Mouse (Mus musculus) kidney, embryonic 16.5 days (tissue): Measurements from ENCODE around the gene Ufsp2. TPM values are rescaled to one million over a fixed set of nuclear protein-coding genes. Genes with fewer than 3 reads are reported as not detected.

Experiments
- ATAC-seq: fragments of 200-750 bp; cut with Nextera tagmentation; 2 replicates; pipeline ENCODE4 v1.8.0; 2017; ENCODE audit warnings: moderate TSS enrichment; ENCODE audit not compliant: low FRiP score, low TSS enrichment
- H3K27ac ChIP-seq: fragments of 300-500 bp; sonication (generic); 2 replicates; pipeline ENCODE4 v1.5.1; 2014; ENCODE audit warnings: low read length
- H3K27me3 ChIP-seq: fragments of 300-500 bp; sonication (generic); 2 replicates; pipeline ENCODE4 v1.6.1; 2014; ENCODE audit warnings: low read length, control low read depth, mixed read lengths; ENCODE audit not compliant: insufficient read depth
- H3K36me3 ChIP-seq: fragments of 300-500 bp; sonication (generic); 2 replicates; pipeline ENCODE4 v1.6.1; 2014; ENCODE audit warnings: low read length, control low read depth, mixed read lengths; ENCODE audit not compliant: insufficient read depth
- H3K4me1 ChIP-seq: fragments of 300-500 bp; sonication (generic); 2 replicates; pipeline ENCODE4 v1.6.1; 2014; ENCODE audit warnings: low read length, control low read depth, mixed read lengths; ENCODE audit not compliant: insufficient read depth
- H3K4me2 ChIP-seq: fragments of 300-500 bp; sonication (generic); replicated peaks from 2 replicates; pipeline ENCODE4 v1.6.1; 2014; ENCODE audit warnings: low read depth, low read length
- H3K4me3 ChIP-seq: fragments of 300-500 bp; sonication (generic); 2 replicates; pipeline ENCODE4 v1.5.1; 2014; ENCODE audit warnings: mild to moderate bottlenecking, low read length
- H3K9ac ChIP-seq: fragments of 300-500 bp; sonication (generic); replicated peaks from 2 replicates; pipeline ENCODE4 v1.6.1; 2014; ENCODE audit warnings: low read length
- H3K9me3 ChIP-seq: fragments of 300-500 bp; sonication (generic); 2 replicates; pipeline ENCODE4 v1.6.1; 2016; ENCODE audit warnings: low read length, control low read depth
- WGBS: fragments of 180-500 bp; shearing (Covaris S2); extraction: QIAGEN DNeasy Blood & Tissue Kit; methylation state at CpG from one replicate; pipeline ENCODE4 v1.1.7; 2014; 5-methylcytosine and 5-hydroxymethylcytosine counted together
- polyA plus RNA-seq: library from polyadenylated mRNA; unstranded; fragments of >200 nt; fragmentation: Nextera tagmentation; extraction: Ambion mirVana; gene quantifications from 2 replicates; pipeline ENCODE4 v1.2.1, GENCODE M21; 2015

The Ufsp2 gene
- polyA plus RNA-seq, 1 experiment from 2014 or later = 72.9 TPM

DNA sequence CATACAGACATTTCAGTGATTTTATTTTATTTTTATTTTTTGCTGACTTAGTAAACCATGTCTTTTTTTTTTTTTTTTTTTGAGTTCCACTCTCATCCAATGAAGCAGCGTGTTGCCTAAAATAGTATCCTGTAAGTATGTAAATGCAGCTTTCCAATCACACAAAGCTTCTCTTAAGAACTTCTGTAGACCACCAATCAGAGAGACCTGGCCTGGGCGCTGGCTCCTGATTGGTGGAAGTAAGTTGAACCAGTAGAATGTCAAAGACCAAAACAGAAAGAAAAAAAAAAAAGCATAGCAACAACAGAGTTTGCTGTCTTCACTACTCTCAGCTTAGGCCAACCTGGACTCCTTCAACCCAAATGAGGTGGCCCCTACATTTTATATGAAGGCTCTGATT is 35.0 kb downstream of the Ufsp2 start:
- WGBS = 62% methylated on average over 2 of the region's 2 CpGs
- H3K4me1 ChIP-seq = peaks cover 8% of the 10 kb centered on the region; the same call in 1 of the 2 replicates
- peak overlapping the region; percentile 18 for H3K4me3 ChIP-seq
- peak overlapping the region; percentile 46 for H3K4me2 ChIP-seq
- H3K9me3 ChIP-seq = peaks cover 3% of the 10 kb centered on the region; the same call in 1 of the 2 replicates
- ATAC-seq = peak; percentile 51; the same call in 1 of the 2 replicates
- H3K27me3 ChIP-seq = no peaks in the 10 kb centered on the region
- peak overlapping the region; percentile 50 for H3K9ac ChIP-seq
- H3K27ac ChIP-seq = peak overlapping the region; percentile 44
- H3K36me3 ChIP-seq = no peaks in the 10 kb centered on the region

DNA sequence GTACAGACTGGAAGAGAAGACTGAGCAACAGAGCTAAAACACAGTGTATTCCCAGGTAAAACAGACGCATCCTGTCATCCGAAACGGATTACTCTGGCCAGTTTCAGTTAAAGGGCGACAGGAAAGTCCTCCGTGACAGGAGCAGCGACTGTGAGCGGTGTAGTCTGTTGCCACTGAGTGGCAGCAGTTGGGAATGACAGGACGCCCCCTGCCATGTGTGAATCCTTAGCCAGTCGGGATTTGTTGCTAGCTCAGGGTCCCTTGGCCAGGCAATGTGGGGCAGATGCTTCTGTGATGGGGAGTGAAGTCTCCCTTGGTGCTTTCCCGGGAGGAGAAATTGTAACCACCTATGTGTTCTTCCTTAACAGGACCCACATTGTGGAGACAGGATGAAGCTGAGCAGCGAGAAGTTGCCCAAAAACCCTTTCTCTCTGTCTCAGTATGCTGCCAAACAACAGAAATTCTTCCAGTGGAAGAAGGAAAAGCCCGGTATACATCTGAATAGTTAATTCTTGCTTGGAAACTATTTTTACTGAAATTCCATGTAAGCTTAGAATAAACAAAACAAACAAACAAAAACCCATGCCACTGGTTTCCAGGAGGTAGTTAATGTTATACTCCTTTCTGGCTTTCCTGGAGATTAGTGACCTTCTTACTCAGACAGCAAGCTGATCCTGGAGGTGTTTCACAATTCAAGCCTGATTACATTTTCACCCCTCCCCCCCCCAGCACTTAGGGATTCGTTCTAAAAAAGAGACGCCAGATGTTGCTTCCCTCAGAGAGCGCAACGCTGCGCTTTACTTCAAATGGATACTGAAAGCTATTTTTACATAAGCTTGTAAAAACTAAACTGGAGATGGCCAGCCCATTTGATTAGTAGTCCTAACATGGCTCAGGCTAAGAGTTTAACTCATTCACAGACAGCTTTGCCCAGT is 35.7 kb downstream of the Ufsp2 start:
- 20% methylated on average over 17 of the region's 17 CpGs for WGBS
- H3K9ac ChIP-seq = peak overlapping the region; percentile 50
- H3K9me3 ChIP-seq = peaks cover 3% of the 10 kb centered on the region; the same call in 1 of the 2 replicates
- H3K36me3 ChIP-seq = no peaks in the 10 kb centered on the region
- peaks cover 8% of the 10 kb centered on the region; the same call in 1 of the 2 replicates for H3K4me1 ChIP-seq
- no peaks in the 10 kb centered on the region for H3K27me3 ChIP-seq
- H3K4me2 ChIP-seq = peak overlapping the region; percentile 46
- peak overlapping the region; percentile 44 for H3K27ac ChIP-seq
- peak overlapping the region; percentile 18 for H3K4me3 ChIP-seq
- peak; percentile 85; the same call in 1 of the 2 replicates for ATAC-seq

DNA sequence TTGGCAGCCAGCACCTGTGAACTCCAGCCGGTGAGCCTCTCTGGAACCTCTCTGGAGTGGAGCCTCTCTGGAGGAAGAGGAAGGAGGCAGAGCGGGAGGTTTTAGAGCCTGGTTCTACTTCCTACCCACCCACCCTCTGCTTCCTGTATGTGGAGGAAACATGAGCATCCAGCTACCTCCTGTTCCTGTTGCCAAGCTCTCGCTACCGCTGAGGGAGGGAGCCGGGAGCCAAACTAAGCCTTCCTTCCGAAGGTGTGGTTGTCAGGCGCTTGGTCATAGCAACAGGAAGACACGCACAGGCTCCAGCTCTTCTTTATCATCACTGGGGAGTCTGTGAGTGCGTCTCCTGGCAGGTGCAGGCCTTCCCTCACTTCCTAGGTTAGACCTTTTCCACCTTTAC is 46.9 kb downstream of the Ufsp2 start:
- no peak overlapping the region for H3K9ac ChIP-seq
- no peaks in the 10 kb centered on the region for H3K36me3 ChIP-seq
- no peak for ATAC-seq
- 84% methylated on average over 9 of the region's 9 CpGs for WGBS
- no peak overlapping the region for H3K4me2 ChIP-seq
- no peak overlapping the region for H3K4me3 ChIP-seq
- H3K9me3 ChIP-seq = no peaks in the 10 kb centered on the region
- H3K27me3 ChIP-seq = no peaks in the 10 kb centered on the region
- H3K4me1 ChIP-seq = no peaks in the 10 kb centered on the region
- H3K27ac ChIP-seq = no peak overlapping the region

GRCm38 (mm10) chr8:46022758-46023157 is 47.4 kb downstream of the Ufsp2 start:
- Histone ChIP-seq H3K27ac (no peak overlapping the region), H3K27me3 (no peaks in the 10 kb centered on the region)
- 92% methylated on average over 9 of the region's 9 CpGs for WGBS

GRCm38 (mm10) chr8:46024392-46024791 is 49.1 kb downstream of the Ufsp2 start:
- 46% methylated on average over 4 of the region's 4 CpGs for WGBS
- Histone ChIP-seq H3K27me3 (no peaks in the 10 kb centered on the region), H3K36me3 (no peaks in the 10 kb centered on the region), H3K9ac (no peak overlapping the region), H3K4me1 (no peaks in the 10 kb centered on the region), H3K4me2 (no peak overlapping the region), H3K27ac (no peak overlapping the region), H3K4me3 (no peak overlapping the region), H3K9me3 (no peaks in the 10 kb centered on the region)
- ATAC-seq = no peak

More at GRCm38 (mm10) chr8:46022758-46023157, 47.4 kb downstream of the Ufsp2 start:
- ATAC-seq = no peak
- Histone ChIP-seq H3K4me3 (no peak overlapping the region), H3K36me3 (no peaks in the 10 kb centered on the region), H3K4me1 (no peaks in the 10 kb centered on the region), H3K9ac (no peak overlapping the region), H3K4me2 (no peak overlapping the region), H3K9me3 (no peaks in the 10 kb centered on the region)

DNA sequence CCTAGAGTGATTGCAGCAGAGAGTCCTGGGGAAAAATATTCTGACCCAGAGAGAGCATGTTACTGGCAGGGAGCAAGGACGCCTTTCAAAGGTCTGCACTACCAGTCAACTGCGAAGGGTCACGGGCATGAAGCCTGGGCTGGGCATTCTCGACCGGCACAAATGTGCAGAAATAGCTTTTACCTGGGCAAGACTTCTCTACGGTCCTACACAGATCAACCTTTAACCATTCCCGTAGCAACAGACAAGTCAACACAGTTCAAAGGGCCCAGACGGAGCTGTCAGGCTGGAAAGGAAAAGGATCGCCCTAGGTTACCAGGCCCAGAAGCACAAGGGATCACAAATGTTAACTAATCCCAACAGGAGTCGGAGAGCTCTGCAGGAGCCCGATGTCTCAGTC is 60.9 kb downstream of the Ufsp2 start:
- no peak overlapping the region for H3K4me2 ChIP-seq
- no peak overlapping the region for H3K9ac ChIP-seq
- H3K4me3 ChIP-seq = no peak overlapping the region
- WGBS = 63% methylated on average over 11 of the region's 11 CpGs
- ATAC-seq = peak; percentile 74
- H3K9me3 ChIP-seq = no peaks in the 10 kb centered on the region
- no peaks in the 10 kb centered on the region for H3K4me1 ChIP-seq
- no peak overlapping the region for H3K27ac ChIP-seq
- H3K36me3 ChIP-seq = no peaks in the 10 kb centered on the region
- H3K27me3 ChIP-seq = no peaks in the 10 kb centered on the region

DNA sequence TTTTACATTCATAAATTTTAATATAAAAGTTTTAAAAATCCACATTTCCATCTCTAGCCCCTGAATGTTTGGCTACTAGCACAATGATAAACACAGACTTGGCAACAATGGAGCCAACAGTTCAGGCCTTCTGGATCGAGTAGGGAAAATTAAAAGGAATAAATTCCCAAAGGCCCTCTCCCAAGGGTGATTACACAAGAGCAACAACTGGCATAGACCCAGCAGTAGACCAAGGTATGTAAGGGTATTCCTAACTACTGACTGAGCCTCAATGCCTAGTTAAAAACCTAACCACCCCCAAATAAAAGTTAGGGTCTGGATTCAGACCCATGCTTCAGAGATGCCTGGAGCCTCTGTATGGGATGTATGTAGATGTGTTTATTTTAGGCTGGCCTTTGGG is 64.3 kb downstream of the Ufsp2 start:
- Histone ChIP-seq H3K9ac (no peak overlapping the region), H3K9me3 (no peaks in the 10 kb centered on the region), H3K4me1 (no peaks in the 10 kb centered on the region), H3K27me3 (no peaks in the 10 kb centered on the region), H3K36me3 (peaks cover 10% of the 10 kb centered on the region; the same call in 1 of the 2 replicates), H3K4me3 (no peak overlapping the region), H3K4me2 (no peak overlapping the region), H3K27ac (no peak overlapping the region)
- WGBS = 70% methylated on average over 1 of the region's 1 CpGs
- ATAC-seq = no peak

GRCm38 (mm10) chr8:46040260-46040659 is 64.9 kb downstream of the Ufsp2 start:
- 73% methylated on average over 13 of the region's 13 CpGs for WGBS
- Histone ChIP-seq H3K4me1 (no peaks in the 10 kb centered on the region), H3K36me3 (peaks cover 13% of the 10 kb centered on the region; the same call in 1 of the 2 replicates), H3K4me3 (no peak overlapping the region), H3K27ac (no peak overlapping the region), H3K9me3 (no peaks in the 10 kb centered on the region), H3K27me3 (no peaks in the 10 kb centered on the region), H3K4me2 (no peak overlapping the region), H3K9ac (no peak overlapping the region)
- ATAC-seq = no peak
